Mouse (Mus musculus) cerebellum, postnatal 14 days (tissue): Measurements from ENCODE around the gene 4930474N05Rik.

Source experiments
- DNase-seq, 2 experiments: peaks; one replicate each; pipeline ENCODE4 v3.0.0; 2021; ENCODE audit warnings: mixed read lengths in 2 of 2

4930474N05Rik gene

DNA sequence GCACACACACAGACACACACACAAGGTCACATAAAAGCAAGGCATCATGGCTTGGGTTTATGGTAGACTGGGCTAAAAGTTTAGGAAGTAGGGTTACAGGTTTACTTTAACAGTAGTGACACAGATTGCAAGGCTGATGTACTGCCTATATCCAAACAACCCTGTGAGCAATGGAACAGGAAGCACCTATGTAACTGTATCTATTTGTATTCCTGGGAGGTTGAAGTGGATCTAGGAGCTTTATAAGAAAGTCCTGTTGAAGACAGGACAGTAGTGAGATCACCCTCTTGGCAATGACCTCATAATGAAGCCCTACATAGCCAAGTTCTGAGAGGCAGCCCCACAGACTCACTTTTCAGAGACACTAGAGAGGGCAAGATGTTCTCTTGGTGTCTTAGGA, at the start of gene 4930474N05Rik:
4930474N05Rik (plus strand) TSS at position 301 of the 400 bp plus-strand sequence.
- no peak for DNase-seq

- peak; percentile 75 to 82 for DNase-seq
These were observed 45.8 kb upstream of the 4930474N05Rik start for GRCm38 (mm10) chr14:36048746-36049391.

GRCm38 (mm10) chr14:36053281-36053680, 41.4 kb upstream of the 4930474N05Rik start:
- DNase-seq: peak; percentile 25 to 43

DNA sequence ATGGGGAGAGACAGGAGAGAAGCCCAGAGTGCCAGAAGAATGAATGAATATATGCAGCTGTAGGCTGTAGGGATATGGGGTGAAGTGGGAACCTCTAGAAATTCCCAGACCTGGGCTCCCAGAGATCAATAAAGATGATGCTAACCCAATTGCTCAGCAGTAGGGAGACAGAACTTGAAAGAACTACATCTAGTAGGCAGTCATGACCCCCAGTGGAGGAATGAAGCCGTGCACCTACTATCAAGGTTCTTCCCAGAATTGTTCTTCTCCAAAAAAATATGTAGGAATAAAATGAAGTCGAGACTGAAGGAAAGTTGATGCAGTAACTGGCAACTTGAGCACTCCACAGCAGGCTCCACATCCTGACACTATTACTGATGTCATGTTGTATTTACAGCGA, 3.8 kb downstream of the 4930474N05Rik start:
- no peak for DNase-seq

- DNase-seq: no peak
These were observed 4.9 kb downstream of the 4930474N05Rik start for GRCm38 (mm10) chr14:36099647-36100046.

DNA sequence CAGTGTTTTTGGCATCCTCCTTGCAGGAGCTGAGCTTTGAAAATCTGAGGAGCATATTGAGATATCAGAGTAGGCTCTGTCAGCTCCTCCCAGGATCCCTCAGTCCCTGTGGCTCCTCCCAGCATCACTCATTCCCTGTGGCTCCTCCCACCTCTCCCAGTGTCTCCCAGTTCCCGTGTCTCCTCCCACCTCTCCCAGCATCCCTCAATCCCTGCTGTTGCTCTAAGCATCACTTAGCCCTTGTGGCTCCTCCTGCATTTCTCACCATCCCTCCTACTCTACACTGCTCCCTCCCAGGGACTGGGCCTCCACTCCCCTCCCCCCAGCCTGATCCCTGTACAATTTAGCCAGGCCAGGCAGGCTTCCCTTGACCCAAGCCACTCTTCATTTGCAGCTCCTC, 6.0 kb downstream of the 4930474N05Rik start:
- no peak for DNase-seq

GRCm38 (mm10) chr14:36114481-36114880, 19.8 kb downstream of the 4930474N05Rik start:
- DNase-seq: no peak

DNA sequence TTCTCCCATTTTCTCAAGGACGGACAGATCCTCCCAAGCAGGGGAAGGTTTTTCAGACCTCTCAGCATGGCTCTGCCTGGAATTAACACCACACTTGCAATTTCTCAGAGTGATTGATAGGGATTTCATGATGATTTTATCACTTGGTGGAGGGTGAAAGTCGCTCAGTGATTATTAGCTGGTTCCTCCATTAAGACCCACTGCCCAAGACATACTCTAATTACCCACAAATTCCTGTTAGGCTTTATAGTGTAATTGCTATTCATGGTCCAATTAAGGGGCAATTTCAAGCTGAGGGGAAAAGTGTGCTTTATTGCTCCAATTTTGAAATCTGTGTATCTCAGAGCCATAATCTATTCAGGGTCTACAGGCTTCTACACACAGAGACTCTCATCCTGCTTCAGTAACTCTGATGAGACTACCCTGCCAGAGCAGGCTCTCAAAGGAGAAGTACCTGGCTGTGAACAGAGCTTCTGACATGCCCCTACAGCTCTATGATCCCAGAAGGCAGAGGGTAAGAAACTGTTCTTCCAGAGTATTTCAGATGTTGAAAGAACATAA, 29.1 kb downstream of the 4930474N05Rik start:
- DNase-seq: no peak

- no peak for DNase-seq
These were observed 41.0 kb downstream of the 4930474N05Rik start for GRCm38 (mm10) chr14:36135749-36136148.

- DNase-seq: no peak
These were observed 43.0 kb downstream of the 4930474N05Rik start for GRCm38 (mm10) chr14:36137696-36138095.

DNA sequence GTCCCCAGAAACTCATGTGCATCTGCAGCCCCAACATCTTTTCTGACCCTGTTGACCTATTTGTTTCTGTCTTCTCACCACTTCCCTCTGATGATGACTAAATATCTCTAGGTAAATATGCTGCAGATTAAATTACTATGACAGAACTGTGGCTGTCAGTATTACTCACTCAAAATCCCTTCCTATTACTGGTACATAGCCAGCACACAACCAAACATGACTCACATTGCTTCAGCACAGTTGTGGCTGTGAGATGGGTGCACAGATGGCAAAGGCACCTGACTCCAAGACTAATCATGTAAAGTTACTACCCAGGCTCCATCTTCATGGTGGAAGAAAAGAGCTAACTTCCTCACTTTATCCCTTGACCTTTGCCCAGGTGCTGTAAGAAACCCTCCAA, 50.5 kb downstream of the 4930474N05Rik start:
- no peak for DNase-seq
